Comparison of ENCODE assay signal across 9 mouse cellular contexts in the genomic region with DNA sequence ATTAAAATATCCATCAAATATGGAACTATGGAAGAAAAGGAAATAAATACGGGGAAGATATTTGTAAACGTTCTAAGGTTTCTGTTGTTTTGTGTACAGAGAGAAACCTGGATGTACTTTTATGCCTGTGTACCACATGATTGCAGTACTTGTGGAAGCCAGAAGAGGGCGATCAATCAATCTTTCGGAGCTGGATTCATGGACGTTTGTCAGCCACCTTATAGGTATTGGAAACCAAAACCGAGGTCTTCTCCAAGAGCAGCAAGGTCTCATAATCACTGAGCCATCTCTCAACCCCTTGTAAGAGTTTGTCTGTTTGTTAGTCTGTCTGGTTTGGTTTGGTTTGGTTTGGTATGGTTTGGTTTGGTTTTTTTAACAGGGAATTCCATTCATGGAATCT.
DNase-seq lines count a peak whose midpoint lies in the region; ATAC-seq and TF ChIP-seq lines count a peak whose summit lies in the region.
"Had no signal": no experiment of that assay in that cellular context is flagged by ENCODE, and none has a peak within 500 bp of the region (broad histone marks: within the 10 kb centered on the region; RNA-seq: fewer than 3 reads in every experiment).

No protein-coding gene starts in this region.

- no peaks in the 10 kb centered on the region for H3K9me3 ChIP-seq in heart, embryonic 11.5 days (replicated peaks; ENCODE audit: control insufficient read depth, low read length)
- H3K9me3 ChIP-seq in stomach, postnatal 0 days (ENCODE audit: control insufficient read depth, low read length): no peaks in the 10 kb centered on the region
- H3K9me3 ChIP-seq: neural tube, embryonic 12.5 days had no signal

- no peak for ATAC-seq in heart, embryonic 11.5 days (replicated peaks; ENCODE audit: insufficient number of reproducible peaks, low FRiP score, low TSS enrichment)
- ATAC-seq in stomach, postnatal 0 days (ENCODE audit: low FRiP score, low TSS enrichment): no peak
- no peak; the same call in 1 of the 2 replicates for ATAC-seq in megakaryocyte, adult 5-6 weeks (ENCODE audit: poor library complexity, severe bottlenecking)

- H3K36me3 ChIP-seq in heart, embryonic 11.5 days (ENCODE audit: control insufficient read depth, insufficient read depth, low read length): no peaks in the 10 kb centered on the region
- no peaks in the 10 kb centered on the region for H3K36me3 ChIP-seq in stomach, postnatal 0 days (ENCODE audit: control insufficient read depth, insufficient read depth, low read length)
- H3K36me3 ChIP-seq: neural tube, embryonic 12.5 days had no signal

- no peak overlapping the region for H3K9ac ChIP-seq in heart, embryonic 11.5 days (ENCODE audit: low read depth, low read length)
- no peak overlapping the region for H3K9ac ChIP-seq in stomach, postnatal 0 days (ENCODE audit: low read length)
- H3K9ac ChIP-seq: neural tube, embryonic 12.5 days had no signal

- H3K4me1 ChIP-seq in heart, embryonic 11.5 days (ENCODE audit: control insufficient read depth, insufficient read depth, low read length): no peaks in the 10 kb centered on the region
- no peaks in the 10 kb centered on the region for H3K4me1 ChIP-seq in stomach, postnatal 0 days (replicated peaks; ENCODE audit: control insufficient read depth, insufficient read depth)
- H3K4me1 ChIP-seq: neural tube, embryonic 12.5 days had no signal

- 40% methylated on average over 6 of the region's 6 CpGs for WGBS in heart, embryonic 11.5 days (ENCODE audit: insufficient replicate concordance)
- WGBS in stomach, postnatal 0 days: 50% methylated on average over 6 of the region's 6 CpGs

- H3K4me3 ChIP-seq in heart, embryonic 11.5 days (ENCODE audit: low read depth, low read length): no peak overlapping the region
- no peak overlapping the region for H3K4me3 ChIP-seq in stomach, postnatal 0 days (ENCODE audit: low read depth, low read length)
- H3K4me3 ChIP-seq: neural tube, embryonic 12.5 days had no signal

- no peak overlapping the region for H3K27ac ChIP-seq in heart, embryonic 11.5 days (ENCODE audit: low read depth, low read length)
- H3K27ac ChIP-seq in stomach, postnatal 0 days (replicated peaks): no peak overlapping the region
- H3K27ac ChIP-seq: neural tube, embryonic 12.5 days had no signal

- H3K4me2 ChIP-seq in heart, embryonic 11.5 days: no peak overlapping the region
- H3K4me2 ChIP-seq in stomach, postnatal 0 days (replicated peaks; ENCODE audit: low read depth): no peak overlapping the region
- H3K4me2 ChIP-seq: neural tube, embryonic 12.5 days had no signal

- peak; percentile 71 for TF ChIP-seq CTCF in stomach, postnatal 0 days (IDR thresholded peaks at IDR 0.05; ENCODE audit: low read depth)

- no peak for TF ChIP-seq EP300 in stomach, postnatal 0 days (optimal IDR thresholded peaks at IDR 0.05)

- no peaks in the 10 kb centered on the region for H3K27me3 ChIP-seq in heart, embryonic 11.5 days (ENCODE audit: control insufficient read depth, insufficient read depth, low read length)
- H3K27me3 ChIP-seq in stomach, postnatal 0 days (ENCODE audit: control insufficient read depth, insufficient read depth, low read length): no peaks in the 10 kb centered on the region
- H3K27me3 ChIP-seq: neural tube, embryonic 12.5 days had no signal

- DNase-seq in heart, adult 11 months: peak; percentile 56
- DNase-seq in urinary bladder, postnatal 25 days (ENCODE audit: low spot score): peak; percentile 26
- no peak for DNase-seq in urinary bladder, postnatal 36 days (ENCODE audit: low spot score in 2 of 2)
- peak; percentile 62 for DNase-seq in heart, postnatal 4 days
- DNase-seq in stomach, postnatal 0 days (ENCODE audit: low spot score): peak; percentile 48
- no peak for DNase-seq in frontal cortex, postnatal 10 days (ENCODE audit: low spot score in 2 of 2)

Comparison
In these comparisons a context has a peak if more than half of its experiments do, and no peak if none do; other contexts are left out.
1. DNase-seq: peak in heart, adult 11 months (single experiment), urinary bladder, postnatal 25 days (single experiment), heart, postnatal 4 days (single experiment) and stomach, postnatal 0 days (single experiment); none in urinary bladder, postnatal 36 days (0 of 2) and frontal cortex, postnatal 10 days (0 of 2).